Comparison of ENCODE assay signal across 8 mouse cellular contexts in genomic region chr13:95618859-95619258, GRCm38 (mm10). TPM values are rescaled to one million over a fixed set of nuclear protein-coding genes. Genes with fewer than 3 reads are reported as not detected.
A peak's percentile ranks its signal among the peaks of the same experiment; 100 is the strongest.
DNase-seq lines count a peak whose midpoint lies in the region; ATAC-seq and TF ChIP-seq lines count a peak whose summit lies in the region.

No protein-coding gene starts in this region.

- no peaks in the 10 kb centered on the region for H3K36me3 ChIP-seq in kidney, postnatal 0 days (ENCODE audit: insufficient read depth, low read length)
- H3K36me3 ChIP-seq in kidney, adult 2 months (ENCODE audit: control insufficient read depth, insufficient read depth, low read length) = no peaks in the 10 kb centered on the region
- no peaks in the 10 kb centered on the region for H3K36me3 ChIP-seq in embryonic facial prominence, embryonic 15.5 days
- peaks cover 25% of the 10 kb centered on the region for H3K36me3 ChIP-seq in limb, embryonic 10.5 days

- peak overlapping the region; percentile 85 for H3K4me2 ChIP-seq in kidney, postnatal 0 days (ENCODE audit: low read length)
- peak overlapping the region; percentile 66 for H3K4me2 ChIP-seq in embryonic facial prominence, embryonic 15.5 days (replicated peaks)

- peak overlapping the region; percentile 81 for H3K9ac ChIP-seq in kidney, postnatal 0 days (ENCODE audit: low read depth, low read length)
- 0 out of 2 replicates have a peak overlapping the region, but pooled peaks have one; percentile 89 for H3K9ac ChIP-seq in embryonic facial prominence, embryonic 15.5 days

- H3K4me3 ChIP-seq in kidney, postnatal 0 days (replicated peaks; ENCODE audit: low read depth, low read length) = peak overlapping the region; percentile 73
- H3K4me3 ChIP-seq in kidney, adult 2 months (ENCODE audit: insufficient read depth, low read depth, low read length) = no peak overlapping the region
- H3K4me3 ChIP-seq in embryonic facial prominence, embryonic 15.5 days (replicated peaks) = peak overlapping the region; percentile 81
- peak overlapping the region; percentile 79 for H3K4me3 ChIP-seq in limb, embryonic 10.5 days
- H3K4me3 ChIP-seq in olfactory bulb, adult 2 months (ENCODE audit: insufficient read depth, low read depth, low read length) = peak overlapping the region; percentile 81; the same call in 1 of the 2 replicates

- DNase-seq in kidney, postnatal 0 days (ENCODE audit: low spot score) = no peak
- no peak for DNase-seq in kidney, adult 2 months
- DNase-seq in limb, embryonic 10.5 days (ENCODE audit: low spot score) = no peak
- DNase-seq in right cerebral cortex, postnatal 10 days (ENCODE audit: low spot score in 2 of 2) = no peak
- no peak for DNase-seq in adrenal gland, adult 18-20 months (ENCODE audit: low spot score in 2 of 2)
- no peak for DNase-seq in kidney, postnatal 4 days

- no peak for TF ChIP-seq POLR2A in kidney, adult 2 months (IDR thresholded peaks at IDR 0.05; ENCODE audit: low read depth, low read length)
- no peak for TF ChIP-seq POLR2A in olfactory bulb, adult 2 months (IDR thresholded peaks at IDR 0.05; ENCODE audit: insufficient read depth, low read depth, low read length)

- H3K27me3 ChIP-seq in kidney, postnatal 0 days (ENCODE audit: insufficient read depth, low read length) = no peaks in the 10 kb centered on the region
- H3K27me3 ChIP-seq in kidney, adult 2 months (replicated peaks; ENCODE audit: control insufficient read depth, insufficient read depth, low read length) = no peaks in the 10 kb centered on the region
- no peaks in the 10 kb centered on the region for H3K27me3 ChIP-seq in embryonic facial prominence, embryonic 15.5 days
- no peaks in the 10 kb centered on the region for H3K27me3 ChIP-seq in limb, embryonic 10.5 days (ENCODE audit: low read depth, poor library complexity, severe bottlenecking)

- no peak for TF ChIP-seq CTCF in kidney, postnatal 0 days (IDR thresholded peaks at IDR 0.05; ENCODE audit: low read depth)
- no peak for TF ChIP-seq CTCF in kidney, adult 2 months (conservative IDR thresholded peaks at IDR 0.05; ENCODE audit: insufficient read depth, insufficient read length, low read depth, low read length)
- no peak for TF ChIP-seq CTCF in olfactory bulb, adult 2 months (IDR thresholded peaks at IDR 0.05; ENCODE audit: insufficient read depth, low read depth, low read length)

- H3K4me1 ChIP-seq in kidney, postnatal 0 days (replicated peaks; ENCODE audit: insufficient read depth, low read length) = 0 out of 2 replicates have a peak, but pooled peaks cover 3% of the 10 kb centered on the region
- H3K4me1 ChIP-seq in kidney, adult 2 months (ENCODE audit: control insufficient read depth, insufficient read depth, low read length) = no peaks in the 10 kb centered on the region
- peaks cover 31% of the 10 kb centered on the region for H3K4me1 ChIP-seq in embryonic facial prominence, embryonic 15.5 days
- H3K4me1 ChIP-seq in limb, embryonic 10.5 days = peaks cover 40% of the 10 kb centered on the region
- H3K4me1 ChIP-seq in olfactory bulb, adult 2 months (ENCODE audit: control insufficient read depth, insufficient read depth, low read length) = peaks cover 5% of the 10 kb centered on the region

- 0 out of 2 replicates have a peak overlapping the region, but pooled peaks have one; percentile 75 for H3K27ac ChIP-seq in kidney, postnatal 0 days
- H3K27ac ChIP-seq in kidney, adult 2 months (ENCODE audit: insufficient read depth, low read depth, low read length) = no peak overlapping the region
- peak overlapping the region; percentile 80 for H3K27ac ChIP-seq in embryonic facial prominence, embryonic 15.5 days (replicated peaks)
- H3K27ac ChIP-seq in limb, embryonic 10.5 days = peak overlapping the region; percentile 97
- no peak overlapping the region for H3K27ac ChIP-seq in olfactory bulb, adult 2 months (ENCODE audit: insufficient read depth, low read depth, low read length)

- 10% methylated on average over 13 of the region's 13 CpGs for WGBS in kidney, postnatal 0 days
- 24% methylated on average over 13 of the region's 13 CpGs for WGBS in kidney, adult 2 months
- 5% methylated on average over 13 of the region's 13 CpGs for WGBS in embryonic facial prominence, embryonic 15.5 days
- WGBS in limb, embryonic 10.5 days = 7% methylated on average over 13 of the region's 13 CpGs
- 21% methylated on average over 13 of the region's 13 CpGs for WGBS in olfactory bulb, adult 2 months

- ATAC-seq in kidney, postnatal 0 days (replicated peaks; ENCODE audit: low FRiP score, low read depth) = peak; percentile 5; the same call in 1 of the 2 replicates
- ATAC-seq in embryonic facial prominence, embryonic 15.5 days (ENCODE audit: insufficient number of reproducible peaks, low FRiP score, low TSS enrichment, low read depth) = no peak

- no peaks in the 10 kb centered on the region for H3K9me3 ChIP-seq in kidney, postnatal 0 days (replicated peaks; ENCODE audit: low read length)
- no peaks in the 10 kb centered on the region for H3K9me3 ChIP-seq in embryonic facial prominence, embryonic 15.5 days (replicated peaks)
- no peaks in the 10 kb centered on the region for H3K9me3 ChIP-seq in limb, embryonic 10.5 days (replicated peaks)

RNA-seq across cellular contexts. Expression of gene F2r, which starts 0.6 kb away (rescaled TPM):
- polyA plus RNA-seq in kidney, postnatal 0 days (2015; fragmentation: Nextera tagmentation; extraction: Ambion mirVana) = 85.6 and 104 TPM in 2 replicates
- 39.9 and 42.2 TPM in 2 replicates for polyA plus RNA-seq in kidney, adult 2 months (2012; rRNA removed)
- 81.7 and 82.3 TPM in 2 replicates for polyA plus RNA-seq in embryonic facial prominence, embryonic 15.5 days (2015; fragmentation: Nextera tagmentation; extraction: Ambion mirVana)
- 141 and 143 TPM in 2 replicates for polyA plus RNA-seq in limb, embryonic 10.5 days (2016; fragmentation: Nextera tagmentation; extraction: Ambion mirVana)
- not detected in 2 replicates for polyA plus RNA-seq in olfactory bulb, adult 2 months (2012; ENCODE audit: insufficient read depth, insufficient read length, low replicate concordance, missing spikeins)
- 100 to 1,000 TPM in 1 of 2 experiments, 10 to 100 TPM in 1; 91.0 to 163 TPM for total RNA-seq in adrenal gland, adult 18-20 months (2021)

Comparison
In these comparisons a context has a peak if more than half of its experiments do, and no peak if none do; other contexts are left out.
1. H3K27ac ChIP-seq: peak in kidney, postnatal 0 days (single experiment), embryonic facial prominence, embryonic 15.5 days (single experiment) and limb, embryonic 10.5 days (single experiment); none in kidney, adult 2 months (single experiment) and olfactory bulb, adult 2 months (single experiment).
2. RNA of gene F2r, which starts 0.6 kb away (polyA plus RNA-seq): 141 to 143 TPM in limb, embryonic 10.5 days, 85.6 to 104 TPM in kidney, postnatal 0 days, 81.7 to 82.3 TPM in embryonic facial prominence, embryonic 15.5 days and 39.9 to 42.2 TPM in kidney, adult 2 months; not detected in olfactory bulb, adult 2 months; every median in the first group is over 10 times any median in the second.